Mouse (Mus musculus) embryonic fibroblast, embryonic 13.5 days (primary cell): ENCODE results near the gene Ubald2.
"Not testable (repeated sequence)": the region's sequence is repeated elsewhere in the genome, so short reads cannot be mapped to it uniquely, and the experiment has no call there.

ENCODE experiments used
- CTCF ChIP-seq: IDR thresholded peaks from 2 replicates; pipeline ENCODE4 v1.5.1; 2011; ENCODE audit warnings: mild to moderate bottlenecking, control low read depth, low read length, moderate library complexity, borderline replicate concordance; ENCODE audit not compliant: insufficient read depth
- POLR2A ChIP-seq: IDR thresholded peaks from 2 replicates; pipeline ENCODE4 v1.6.1; 2011; ENCODE audit warnings: low read depth, mild to moderate bottlenecking, control low read depth, low read length, moderate library complexity

- not testable (repeated sequence) for TF ChIP-seq CTCF, POLR2A
Observed at GRCm38 (mm10) chr11:116410415-116410814, 23.5 kb upstream of the Ubald2 start.
